Mouse (Mus musculus) intestine, postnatal 0 days (tissue): ENCODE measurements around the gene Tspan17. TPM values are rescaled to one million over a fixed set of nuclear protein-coding genes. Genes with fewer than 3 reads are reported as not detected.
A peak's percentile ranks its signal among the peaks of the same experiment; 100 is the strongest.

ENCODE experiments used
- ATAC-seq: fragments of 200-750 bp; cut with Nextera tagmentation; 2 replicates; pipeline ENCODE4 v1.8.0; 2017; ENCODE audit warnings: mild to moderate bottlenecking, moderate TSS enrichment, moderate library complexity
- H3K27ac ChIP-seq: fragments of 300-500 bp; sonication (generic); 2 replicates; pipeline ENCODE4 v1.5.1; 2014; ENCODE audit warnings: mild to moderate bottlenecking, low read depth, low read length, moderate library complexity
- H3K27me3 ChIP-seq: fragments of 300-500 bp; sonication (generic); replicated peaks from 2 replicates; pipeline ENCODE4 v1.6.1; 2014; ENCODE audit warnings: low read length, mixed read lengths; ENCODE audit not compliant: control insufficient read depth, insufficient read depth
- H3K36me3 ChIP-seq: fragments of 300-500 bp; sonication (generic); 2 replicates; pipeline ENCODE4 v1.6.1; 2014; ENCODE audit warnings: mild to moderate bottlenecking, moderate library complexity; ENCODE audit not compliant: control insufficient read depth, insufficient read depth
- H3K4me1 ChIP-seq: fragments of 300-500 bp; sonication (generic); replicated peaks from 2 replicates; pipeline ENCODE4 v1.6.1; 2014; ENCODE audit warnings: antibody characterized with exemption, low read length, mixed read lengths; ENCODE audit not compliant: control insufficient read depth, insufficient read depth
- H3K4me2 ChIP-seq: fragments of 300-500 bp; sonication (generic); replicated peaks from 2 replicates; pipeline ENCODE4 v1.6.1; 2014; ENCODE audit warnings: low read depth, mild to moderate bottlenecking, moderate library complexity
- H3K4me3 ChIP-seq: fragments of 300-500 bp; sonication (generic); 2 replicates; pipeline ENCODE4 v1.5.1; 2014; ENCODE audit warnings: low read depth, low read length
- H3K9ac ChIP-seq: fragments of 300-500 bp; sonication (generic); 2 replicates; pipeline ENCODE4 v1.6.1; 2014; ENCODE audit warnings: mild to moderate bottlenecking, low read depth, low read length
- H3K9me3 ChIP-seq: fragments of 300-500 bp; sonication (generic); 2 replicates; pipeline ENCODE4 v1.6.1; 2016; ENCODE audit warnings: mixed run types; ENCODE audit not compliant: control insufficient read depth
- CTCF ChIP-seq: sonication (generic); IDR thresholded peaks from 2 replicates; pipeline ENCODE4 v1.5.1; 2016; ENCODE audit warnings: low read depth, mild to moderate bottlenecking, control low read depth, antibody characterized with exemption, moderate library complexity
- WGBS: fragments of 180-500 bp; shearing (Covaris S2); extraction: QIAGEN DNeasy Blood & Tissue Kit; methylation state at CpG from one replicate; pipeline ENCODE4 v1.1.7; 2014; 5-methylcytosine and 5-hydroxymethylcytosine counted together
- polyA plus RNA-seq: library from polyadenylated mRNA; unstranded; fragments of >200 nt; fragmentation: Nextera tagmentation; extraction: Ambion mirVana; gene quantifications from 2 replicates; pipeline ENCODE4 v1.2.1, GENCODE M21; 2015

The Tspan17 gene
- polyA plus RNA-seq, 1 experiment from 2014 or later = 15.2 TPM

- H3K27me3 ChIP-seq = peaks cover 44% of the 10 kb centered on the region
- no peak for ATAC-seq
- TF ChIP-seq CTCF = no peak
These were observed 28.9 kb upstream of the Tspan17 start for GRCm38 (mm10) chr13:54760164-54760795.

DNA sequence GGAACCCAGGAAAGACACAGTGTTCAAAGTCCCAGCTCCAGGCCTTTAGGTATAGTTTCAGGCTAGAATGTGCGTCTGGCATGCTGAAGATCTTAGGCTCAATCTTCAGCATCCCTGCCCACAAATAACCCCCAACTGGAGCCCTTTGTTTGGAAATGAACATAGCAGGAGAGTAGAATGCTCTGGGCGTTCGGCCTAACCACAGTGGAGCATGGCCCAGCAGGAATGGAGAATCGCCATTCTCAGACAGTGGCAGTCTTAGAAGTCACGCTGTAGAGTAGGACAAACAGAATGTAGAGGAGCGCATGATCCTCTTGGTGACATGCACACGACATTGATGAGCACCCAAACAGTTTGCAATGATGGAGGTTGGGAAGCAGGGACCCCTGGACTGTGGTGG lies 28.3 kb upstream of the Tspan17 start:
- Histone ChIP-seq H3K9me3 (no peaks in the 10 kb centered on the region), H3K4me3 (no peak overlapping the region), H3K36me3 (no peaks in the 10 kb centered on the region), H3K27ac (no peak overlapping the region), H3K27me3 (peaks cover 51% of the 10 kb centered on the region), H3K4me2 (no peak overlapping the region), H3K4me1 (peaks cover 4% of the 10 kb centered on the region; the same call in 1 of the 2 replicates), H3K9ac (no peak overlapping the region)
- no peak for TF ChIP-seq CTCF
- no peak for ATAC-seq
- WGBS = 81% methylated on average over 7 of the region's 7 CpGs

More at GRCm38 (mm10) chr13:54760164-54760795, 28.9 kb upstream of the Tspan17 start:
- H3K9ac ChIP-seq = no peak overlapping the region
- H3K4me1 ChIP-seq = peaks cover 4% of the 10 kb centered on the region; the same call in 1 of the 2 replicates
- 64% methylated on average over 8 of the region's 8 CpGs for WGBS
- H3K36me3 ChIP-seq = no peaks in the 10 kb centered on the region
- H3K27ac ChIP-seq = no peak overlapping the region
- no peak overlapping the region for H3K4me3 ChIP-seq
- H3K9me3 ChIP-seq = no peaks in the 10 kb centered on the region
- no peak overlapping the region for H3K4me2 ChIP-seq

- Histone ChIP-seq H3K9ac (no peak overlapping the region), H3K27ac (no peak overlapping the region), H3K4me2 (peak overlapping the region; percentile 60), H3K27me3 (peaks cover 47% of the 10 kb centered on the region), H3K36me3 (no peaks in the 10 kb centered on the region), H3K4me1 (peaks cover 2% of the 10 kb centered on the region; the same call in 1 of the 2 replicates), H3K9me3 (no peaks in the 10 kb centered on the region), H3K4me3 (peak overlapping the region; percentile 38)
- 7% methylated on average over 44 of the region's 44 CpGs for WGBS
- TF ChIP-seq CTCF = no peak
- 0 out of 2 replicates have a peak, but pooled peaks have one; percentile 16 for ATAC-seq
These were observed 23.6 kb upstream of the Tspan17 start for GRCm38 (mm10) chr13:54765281-54766191.

GRCm38 (mm10) chr13:54766192-54766768 lies 22.9 kb upstream of the Tspan17 start, which contains the start of gene Sncb:
Sncb (minus strand) TSS chr13:54766595.
- under 1% methylated on average over 35 of the region's 35 CpGs for WGBS
- Histone ChIP-seq H3K36me3 (no peaks in the 10 kb centered on the region), H3K27me3 (peaks cover 40% of the 10 kb centered on the region), H3K9me3 (no peaks in the 10 kb centered on the region), H3K4me1 (peaks cover 2% of the 10 kb centered on the region; the same call in 1 of the 2 replicates), H3K9ac (no peak within 1 kb of the TSS), H3K4me2 (peak within 1 kb of the TSS; percentile 60), H3K27ac (no peak within 1 kb of the TSS), H3K4me3 (peak within 1 kb of the TSS; percentile 38)
- peak; percentile 33; the same call in 1 of the 2 replicates for ATAC-seq
- peak; percentile 83 for TF ChIP-seq CTCF

DNA sequence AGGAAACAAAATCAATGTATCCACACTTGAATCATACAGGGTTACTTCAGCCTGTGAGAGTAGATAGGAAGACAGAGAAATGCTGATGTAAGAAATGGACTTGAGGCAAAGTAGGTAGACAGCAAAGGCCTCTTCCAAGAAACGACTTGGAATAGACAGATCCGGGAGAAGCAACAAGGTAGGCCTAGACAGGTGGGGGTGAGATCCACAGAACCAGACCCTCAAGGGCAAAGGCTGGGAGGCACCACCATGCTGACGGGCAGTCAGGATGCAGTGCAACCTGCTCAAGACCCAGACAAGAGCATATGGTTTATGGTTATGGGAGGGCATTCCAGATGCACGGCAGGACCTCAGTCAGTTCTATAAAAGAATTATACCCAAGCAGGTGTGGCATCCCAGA lies 22.2 kb upstream of the Tspan17 start:
- 69% methylated on average over 4 of the region's 4 CpGs for WGBS
- TF ChIP-seq CTCF = no peak
- Histone ChIP-seq H3K27me3 (peaks cover 38% of the 10 kb centered on the region), H3K4me2 (no peak overlapping the region), H3K9me3 (no peaks in the 10 kb centered on the region), H3K36me3 (no peaks in the 10 kb centered on the region), H3K4me1 (peaks cover 2% of the 10 kb centered on the region; the same call in 1 of the 2 replicates), H3K4me3 (no peak overlapping the region), H3K9ac (no peak overlapping the region), H3K27ac (no peak overlapping the region)
- no peak for ATAC-seq

DNA sequence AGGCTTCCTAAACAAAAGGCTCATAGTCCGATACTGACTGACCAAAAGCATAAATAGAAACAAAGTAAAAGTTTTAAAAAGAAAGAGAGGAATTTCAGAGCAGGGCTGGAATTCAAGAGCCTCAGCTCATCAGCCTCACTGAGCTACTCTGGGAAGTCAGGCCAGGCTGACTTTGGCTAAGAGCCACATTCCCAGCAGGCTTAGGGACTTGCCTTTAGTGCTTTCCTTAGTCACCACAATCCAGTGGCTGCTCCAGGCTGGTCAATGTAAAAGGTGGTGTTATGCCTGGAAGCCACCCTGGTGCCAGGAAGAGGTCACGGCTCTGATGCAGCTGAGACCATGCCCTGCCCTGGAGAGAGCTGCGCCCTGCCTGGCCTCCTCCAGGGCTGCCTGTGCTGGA lies 8.6 kb upstream of the Tspan17 start:
- ATAC-seq = no peak
- Histone ChIP-seq H3K4me3 (no peak overlapping the region), H3K27ac (no peak overlapping the region), H3K9me3 (no peaks in the 10 kb centered on the region), H3K36me3 (no peaks in the 10 kb centered on the region), H3K9ac (no peak overlapping the region), H3K27me3 (no peaks in the 10 kb centered on the region), H3K4me1 (no peaks in the 10 kb centered on the region), H3K4me2 (no peak overlapping the region)
- no peak for TF ChIP-seq CTCF
- 67% methylated on average over 3 of the region's 3 CpGs for WGBS
